Mouse (Mus musculus): ENCODE measurements around the gene Lgals2. TPM values are rescaled to one million over a fixed set of nuclear protein-coding genes. Genes with fewer than 3 reads are reported as not detected.

The Lgals2 gene
- polyA plus RNA-seq, 1 experiment from 2014 or later = not detected

- Histone ChIP-seq H3K4me3 (ENCODE audit: control insufficient read depth in 1 of 2, insufficient read depth in 1 of 2, low read depth in 1 of 2, low read length in 2 of 2) (no peak overlapping the region), H3K4me1 (ENCODE audit: control insufficient read depth in 2 of 2, insufficient read depth in 2 of 2, low read length in 2 of 2) (peaks cover 14 to 19% of the 10 kb centered on the region in 2 experiments), H3K27ac (replicated peaks in 1 of 2; ENCODE audit: control insufficient read depth in 1 of 2, insufficient read depth in 1 of 2, low read depth in 2 of 2, low read length in 2 of 2) (no peak overlapping the region), H3K9ac (ENCODE audit: low read length) (no peak overlapping the region), H3K27me3 (ENCODE audit: control insufficient read depth, insufficient read depth, low read length) (0 out of 2 replicates have a peak, but pooled peaks cover 8% of the 10 kb centered on the region), H3K4me2 (ENCODE audit: low read length) (no peak overlapping the region), H3K36me3 (ENCODE audit: control insufficient read depth, insufficient read depth, low read length) (no peaks in the 10 kb centered on the region), H3K9me3 (ENCODE audit: control insufficient read depth, low read length) (no peaks in the 10 kb centered on the region)
- no peak for ATAC-seq (ENCODE audit: insufficient number of reproducible peaks, insufficient read depth, low FRiP score, low read depth)
- 43% methylated on average over 9 of the region's 9 CpGs for WGBS
These were observed 45.6 kb downstream of the Lgals2 start for GRCm38 (mm10) chr15:78809739-78810138.

GRCm38 (mm10) chr15:78808980-78809379 lies 46.3 kb downstream of the Lgals2 start:
- Histone ChIP-seq H3K36me3 (ENCODE audit: control insufficient read depth, insufficient read depth, low read length) (no peaks in the 10 kb centered on the region), H3K27ac (replicated peaks in 1 of 2; ENCODE audit: control insufficient read depth in 1 of 2, insufficient read depth in 1 of 2, low read depth in 2 of 2, low read length in 2 of 2) (no peak overlapping the region), H3K27me3 (ENCODE audit: control insufficient read depth, insufficient read depth, low read length) (0 out of 2 replicates have a peak, but pooled peaks cover 8% of the 10 kb centered on the region), H3K4me1 (ENCODE audit: control insufficient read depth in 2 of 2, insufficient read depth in 2 of 2, low read length in 2 of 2) (peaks cover 17 to 21% of the 10 kb centered on the region in 2 experiments), H3K9ac (ENCODE audit: low read length) (no peak overlapping the region), H3K9me3 (ENCODE audit: control insufficient read depth, low read length) (no peaks in the 10 kb centered on the region), H3K4me2 (ENCODE audit: low read length) (no peak overlapping the region), H3K4me3 (ENCODE audit: control insufficient read depth in 1 of 2, insufficient read depth in 1 of 2, low read depth in 1 of 2, low read length in 2 of 2) (no peak overlapping the region)
- no peak for ATAC-seq (ENCODE audit: insufficient number of reproducible peaks, insufficient read depth, low FRiP score, low read depth)
- WGBS = 76% methylated on average over 2 of the region's 2 CpGs

DNA sequence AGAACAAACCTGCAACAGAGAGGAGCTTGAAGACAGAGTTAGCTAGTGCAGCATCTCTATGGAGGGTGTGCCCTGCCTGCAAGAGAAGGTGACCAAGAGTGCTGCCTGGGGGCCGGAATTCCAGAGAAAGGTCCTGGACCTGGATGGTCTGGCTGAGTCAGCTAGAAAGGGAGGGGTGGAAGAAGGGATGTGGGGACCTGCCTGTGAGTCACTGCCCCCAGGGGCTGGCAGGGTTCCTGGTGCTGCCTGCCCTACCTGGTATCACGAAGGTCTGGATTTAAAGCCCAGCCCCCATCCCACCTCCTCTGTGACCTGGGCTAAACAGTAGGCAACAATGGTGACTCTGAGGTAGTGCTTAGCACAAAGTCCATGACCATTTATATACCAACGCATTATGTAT lies 48.2 kb downstream of the Lgals2 start:
- 67% methylated on average over 3 of the region's 3 CpGs for WGBS
- H3K4me1 ChIP-seq (ENCODE audit: control insufficient read depth in 2 of 2, insufficient read depth in 2 of 2, low read length in 2 of 2) = peaks cover 27 to 35% of the 10 kb centered on the region in 2 experiments
- H3K4me2 ChIP-seq (ENCODE audit: low read length) = no peak overlapping the region
- no peaks in the 10 kb centered on the region for H3K36me3 ChIP-seq (ENCODE audit: control insufficient read depth, insufficient read depth, low read length)
- no peak overlapping the region for H3K9ac ChIP-seq (ENCODE audit: low read length)
- H3K27ac ChIP-seq (replicated peaks in 1 of 2; ENCODE audit: control insufficient read depth in 1 of 2, insufficient read depth in 1 of 2, low read depth in 2 of 2, low read length in 2 of 2) = no peak overlapping the region
- no peak overlapping the region for H3K4me3 ChIP-seq (ENCODE audit: control insufficient read depth in 1 of 2, insufficient read depth in 1 of 2, low read depth in 1 of 2, low read length in 2 of 2)
- 0 out of 2 replicates have a peak, but pooled peaks cover 8% of the 10 kb centered on the region for H3K27me3 ChIP-seq (ENCODE audit: control insufficient read depth, insufficient read depth, low read length)
- H3K9me3 ChIP-seq (ENCODE audit: control insufficient read depth, low read length) = no peaks in the 10 kb centered on the region
- ATAC-seq (ENCODE audit: insufficient number of reproducible peaks, insufficient read depth, low FRiP score, low read depth) = no peak

DNA sequence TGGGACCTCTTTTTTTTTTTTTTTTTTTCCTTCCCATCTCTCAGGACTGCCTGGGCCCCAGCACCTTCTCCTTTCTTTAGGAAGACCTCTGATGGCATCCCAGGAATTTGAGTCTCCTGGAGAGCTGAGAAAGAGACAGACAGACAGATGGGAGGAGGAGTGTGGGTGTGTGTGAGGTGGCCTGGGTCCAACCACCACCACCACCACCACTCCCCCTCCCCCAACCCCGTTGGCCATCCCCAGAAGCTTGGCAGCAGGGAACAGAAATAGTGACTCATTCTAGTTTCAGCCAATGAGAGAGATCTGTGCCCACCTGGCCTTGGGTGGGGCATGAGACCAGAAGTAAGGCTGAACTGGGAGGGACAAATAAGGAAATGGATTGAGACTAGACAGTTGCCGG lies 48.7 kb downstream of the Lgals2 start:
- 14% methylated on average over 2 of the region's 2 CpGs for WGBS
- no peak for ATAC-seq (ENCODE audit: insufficient number of reproducible peaks, insufficient read depth, low FRiP score, low read depth)
- Histone ChIP-seq H3K27me3 (ENCODE audit: control insufficient read depth, insufficient read depth, low read length) (0 out of 2 replicates have a peak, but pooled peaks cover 8% of the 10 kb centered on the region), H3K9me3 (ENCODE audit: control insufficient read depth, low read length) (no peaks in the 10 kb centered on the region), H3K9ac (ENCODE audit: low read length) (no peak overlapping the region), H3K27ac (replicated peaks in 1 of 2; ENCODE audit: control insufficient read depth in 1 of 2, insufficient read depth in 1 of 2, low read depth in 2 of 2, low read length in 2 of 2) (no peak overlapping the region), H3K4me2 (ENCODE audit: low read length) (no peak overlapping the region), H3K36me3 (ENCODE audit: control insufficient read depth, insufficient read depth, low read length) (no peaks in the 10 kb centered on the region), H3K4me3 (ENCODE audit: control insufficient read depth in 1 of 2, insufficient read depth in 1 of 2, low read depth in 1 of 2, low read length in 2 of 2) (no peak overlapping the region), H3K4me1 (ENCODE audit: control insufficient read depth in 2 of 2, insufficient read depth in 2 of 2, low read length in 2 of 2) (peaks cover 27 to 37% of the 10 kb centered on the region in 2 experiments)

DNA sequence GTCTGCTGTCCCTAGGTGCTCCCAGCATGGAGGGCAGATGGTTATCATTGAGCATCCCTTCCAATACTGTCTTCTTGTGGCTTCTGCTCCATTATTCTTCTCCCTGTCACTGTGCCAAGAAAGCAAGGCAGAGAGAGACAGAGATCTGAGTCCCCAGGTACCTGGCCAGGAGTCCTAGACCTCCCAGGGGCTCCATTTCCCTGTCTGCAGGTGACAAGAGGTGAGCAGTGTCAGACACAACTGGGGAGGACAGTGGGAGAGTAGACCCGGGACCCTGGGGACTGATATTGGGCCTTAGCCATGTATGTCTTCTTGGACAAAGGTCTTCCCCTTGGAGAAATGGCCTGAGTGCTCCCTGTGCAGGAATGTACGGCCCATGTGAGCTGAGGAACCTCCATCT lies 50.0 kb downstream of the Lgals2 start:
- no peak overlapping the region for H3K9ac ChIP-seq (ENCODE audit: low read length)
- no peak for ATAC-seq (ENCODE audit: insufficient number of reproducible peaks, insufficient read depth, low FRiP score, low read depth)
- H3K27ac ChIP-seq (replicated peaks in 1 of 2; ENCODE audit: control insufficient read depth in 1 of 2, insufficient read depth in 1 of 2, low read depth in 2 of 2, low read length in 2 of 2) = no peak overlapping the region
- H3K9me3 ChIP-seq (ENCODE audit: control insufficient read depth, low read length) = no peaks in the 10 kb centered on the region
- peaks cover 27 to 37% of the 10 kb centered on the region in 2 experiments for H3K4me1 ChIP-seq (ENCODE audit: control insufficient read depth in 2 of 2, insufficient read depth in 2 of 2, low read length in 2 of 2)
- no peaks in the 10 kb centered on the region for H3K36me3 ChIP-seq (ENCODE audit: control insufficient read depth, insufficient read depth, low read length)
- H3K4me2 ChIP-seq (ENCODE audit: low read length) = no peak overlapping the region
- H3K4me3 ChIP-seq (ENCODE audit: control insufficient read depth in 1 of 2, insufficient read depth in 1 of 2, low read depth in 1 of 2, low read length in 2 of 2) = no peak overlapping the region
- H3K27me3 ChIP-seq (ENCODE audit: control insufficient read depth, insufficient read depth, low read length) = peaks cover 14% of the 10 kb centered on the region; the same call in 1 of the 2 replicates
- WGBS = 78% methylated on average over 2 of the region's 2 CpGs

- WGBS = 22% methylated on average over 6 of the region's 6 CpGs
- ATAC-seq (ENCODE audit: insufficient number of reproducible peaks, insufficient read depth, low FRiP score, low read depth) = no peak
- peak overlapping the region in 1 of 2 experiments; percentile 73; a peak in 2 of 4 replicates for H3K27ac ChIP-seq (replicated peaks in 1 of 2; ENCODE audit: control insufficient read depth in 1 of 2, insufficient read depth in 1 of 2, low read depth in 2 of 2, low read length in 2 of 2)
These were observed 51.0 kb downstream of the Lgals2 start for GRCm38 (mm10) chr15:78804326-78804725.

DNA sequence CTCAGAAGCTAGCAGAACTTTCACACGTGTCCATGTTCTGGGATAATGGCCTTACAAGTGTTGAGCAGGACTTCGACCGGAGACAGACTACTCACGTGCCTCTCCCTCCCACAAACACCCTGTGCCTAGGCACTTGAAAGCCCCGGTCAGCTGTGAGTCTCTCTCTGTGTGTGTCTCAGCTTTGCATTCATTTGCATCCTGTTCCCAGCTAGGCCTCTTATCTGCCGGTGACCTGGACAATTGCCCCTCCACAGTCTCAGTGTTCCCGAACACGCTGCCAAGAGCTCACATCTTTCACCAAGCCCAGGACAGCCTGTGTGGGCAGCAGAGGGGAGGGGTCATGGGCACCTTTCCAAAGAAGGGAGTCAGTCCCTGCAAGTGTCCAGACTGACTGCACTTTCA lies 51.8 kb downstream of the Lgals2 start:
- Histone ChIP-seq H3K4me1 (ENCODE audit: control insufficient read depth in 2 of 2, insufficient read depth in 2 of 2, low read length in 2 of 2) (peaks cover 20 to 27% of the 10 kb centered on the region in 2 experiments), H3K4me2 (ENCODE audit: low read length) (peak overlapping the region; percentile 92), H3K9ac (ENCODE audit: low read length) (peak overlapping the region; percentile 79; the same call in 1 of the 2 replicates), H3K4me3 (ENCODE audit: control insufficient read depth in 1 of 2, insufficient read depth in 1 of 2, low read depth in 1 of 2, low read length in 2 of 2) (no peak overlapping the region), H3K27me3 (ENCODE audit: control insufficient read depth, insufficient read depth, low read length) (peaks cover 14% of the 10 kb centered on the region; the same call in 1 of the 2 replicates), H3K27ac (replicated peaks in 1 of 2; ENCODE audit: control insufficient read depth in 1 of 2, insufficient read depth in 1 of 2, low read depth in 2 of 2, low read length in 2 of 2) (peak overlapping the region; percentile 53 to 73), H3K36me3 (ENCODE audit: control insufficient read depth, insufficient read depth, low read length) (no peaks in the 10 kb centered on the region), H3K9me3 (ENCODE audit: control insufficient read depth, low read length) (no peaks in the 10 kb centered on the region)
- 1% methylated on average over 8 of the region's 8 CpGs for WGBS
- ATAC-seq (ENCODE audit: insufficient number of reproducible peaks, insufficient read depth, low FRiP score, low read depth) = peak; percentile 48

More at GRCm38 (mm10) chr15:78804326-78804725, 51.0 kb downstream of the Lgals2 start:
- Histone ChIP-seq H3K4me1 (ENCODE audit: control insufficient read depth in 2 of 2, insufficient read depth in 2 of 2, low read length in 2 of 2) (peaks cover 20 to 27% of the 10 kb centered on the region in 2 experiments), H3K27me3 (ENCODE audit: control insufficient read depth, insufficient read depth, low read length) (peaks cover 14% of the 10 kb centered on the region; the same call in 1 of the 2 replicates), H3K9ac (ENCODE audit: low read length) (no peak overlapping the region), H3K4me3 (ENCODE audit: control insufficient read depth in 1 of 2, insufficient read depth in 1 of 2, low read depth in 1 of 2, low read length in 2 of 2) (no peak overlapping the region), H3K9me3 (ENCODE audit: control insufficient read depth, low read length) (no peaks in the 10 kb centered on the region), H3K4me2 (ENCODE audit: low read length) (no peak overlapping the region), H3K36me3 (ENCODE audit: control insufficient read depth, insufficient read depth, low read length) (no peaks in the 10 kb centered on the region)
